Mouse (Mus musculus) thymus, adult 2 months (tissue): ENCODE data around the gene Mmp27.

Source experiments
- CTCF ChIP-seq: fragments of 200-500 bp; IDR thresholded peaks from 2 replicates; pipeline ENCODE4 v1.5.1; 2012; ENCODE audit warnings: mild to moderate bottlenecking, control low read depth, low read length, moderate library complexity, borderline replicate concordance; ENCODE audit not compliant: control insufficient read depth, poor library complexity, insufficient read depth; ENCODE audit errors: extremely low read depth
- POLR2A ChIP-seq: fragments of 200-500 bp; IDR thresholded peaks from 2 replicates; pipeline ENCODE4 v1.6.1; 2012; ENCODE audit warnings: mild to moderate bottlenecking, low read length, control low read depth, moderate library complexity; ENCODE audit not compliant: control insufficient read depth, poor library complexity, insufficient read depth; ENCODE audit errors: extremely low read depth

DNA sequence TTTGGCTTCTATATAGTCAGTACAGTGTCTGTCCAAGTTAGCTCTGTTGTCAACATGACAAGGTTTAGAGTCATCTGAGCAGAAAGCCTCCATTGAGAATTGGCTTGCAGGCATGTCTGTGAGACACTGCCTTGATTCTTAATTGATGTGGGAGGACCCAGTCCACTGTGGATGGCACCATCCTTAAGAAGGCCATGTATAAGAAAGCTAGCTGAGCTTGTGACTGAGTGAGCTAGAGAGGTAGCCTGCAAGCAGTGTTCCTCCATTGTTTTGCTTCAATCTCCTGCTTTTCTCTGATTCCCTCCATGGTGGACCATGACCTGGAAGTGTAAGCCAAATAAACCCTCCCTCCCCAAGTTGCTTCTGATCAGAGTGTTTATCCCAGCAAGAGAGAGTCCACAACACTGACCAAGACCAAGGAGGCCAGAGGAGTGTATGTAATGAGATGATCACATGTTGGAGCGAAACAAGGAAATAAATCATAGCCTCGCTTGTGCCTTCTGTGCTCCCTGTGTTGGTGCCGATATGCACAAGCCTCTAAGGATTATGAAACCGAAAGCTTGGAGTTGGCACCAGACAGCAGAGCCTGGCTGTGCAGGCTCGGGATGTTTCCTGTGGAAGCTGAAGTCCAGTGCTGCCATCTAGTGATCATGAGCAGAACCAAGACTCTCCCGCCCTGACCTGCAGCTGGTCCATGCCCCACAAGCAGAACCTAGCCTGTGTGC lies 23.8 kb downstream of the Mmp27 start:
- TF ChIP-seq POLR2A (no peak), CTCF (peak; percentile 77; the same call in 1 of the 2 replicates)
